Mouse (Mus musculus): ENCODE measurements around the gene Glo1. TPM values are rescaled to one million over a fixed set of nuclear protein-coding genes. Genes with fewer than 3 reads are reported as not detected.
A peak's percentile ranks its signal among the peaks of the same experiment; 100 is the strongest.

Glo1 gene
- total RNA-seq, 2 experiments from 2014 or later, result 170 to 172 TPM

DNA sequence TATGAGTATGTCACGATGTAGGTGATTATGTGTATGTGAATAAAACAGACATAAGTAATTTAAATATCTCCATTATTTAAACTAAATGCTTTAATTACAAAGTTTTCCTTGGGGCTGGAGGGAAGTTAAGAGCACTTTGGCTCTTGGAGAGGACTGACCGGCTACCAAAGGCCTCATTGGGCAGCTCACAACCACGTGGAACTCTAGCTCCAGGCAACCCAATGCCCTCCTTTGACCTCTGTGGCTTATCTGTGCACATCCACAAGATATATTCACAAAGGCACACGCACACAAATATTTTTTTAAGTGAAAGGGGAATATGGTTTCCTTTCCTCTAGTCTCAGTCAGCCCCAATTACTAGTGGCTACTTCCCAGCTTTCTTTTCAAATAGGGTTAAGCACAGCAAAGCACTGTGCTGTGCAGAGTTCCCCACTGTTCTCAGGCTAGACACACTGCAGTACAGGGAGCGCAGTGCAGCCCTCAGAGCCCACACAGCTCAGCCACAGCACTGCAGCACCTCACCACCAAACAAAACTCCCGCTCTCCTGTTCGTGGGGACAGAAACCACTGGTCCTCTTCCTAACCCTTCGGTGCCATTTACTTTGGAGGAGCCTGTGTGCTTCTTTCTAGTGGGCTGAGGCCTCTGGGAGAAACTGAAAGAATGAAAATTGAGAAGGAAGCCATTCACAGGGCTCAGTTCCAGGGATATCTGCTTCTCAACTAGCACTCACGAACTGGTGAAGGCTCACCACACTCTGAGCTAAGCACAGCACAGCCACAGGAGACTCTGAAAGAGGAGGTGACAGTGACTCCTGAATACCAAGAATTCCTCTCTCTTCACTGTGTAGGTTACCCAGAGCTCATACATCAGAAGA lies 76.5 kb downstream of the Glo1 start:
- DNase-seq (ENCODE audit: low spot score in 2 of 2), result no peak

DNA sequence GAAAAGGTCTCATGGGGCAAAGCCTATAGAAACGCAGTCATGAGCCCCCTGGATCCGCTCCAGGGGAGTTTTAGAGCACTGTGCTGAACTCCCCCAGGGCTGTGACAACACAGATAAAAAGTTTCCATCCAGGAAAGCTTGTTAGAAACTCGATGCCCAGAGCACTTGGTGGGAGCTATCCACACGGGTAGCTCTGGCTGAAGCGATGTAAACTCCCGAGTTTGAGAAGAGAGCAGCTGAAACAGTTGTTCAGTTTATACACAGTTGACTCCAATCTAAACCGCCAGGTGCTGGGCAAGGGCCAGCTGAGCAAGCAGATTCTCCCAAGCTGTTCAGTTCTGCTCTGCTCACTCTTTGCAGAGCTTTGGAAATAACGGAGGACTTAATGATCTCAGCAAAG lies 87.6 kb downstream of the Glo1 start:
- peak; percentile 68 to 77 for DNase-seq (ENCODE audit: low spot score in 2 of 2)

DNA sequence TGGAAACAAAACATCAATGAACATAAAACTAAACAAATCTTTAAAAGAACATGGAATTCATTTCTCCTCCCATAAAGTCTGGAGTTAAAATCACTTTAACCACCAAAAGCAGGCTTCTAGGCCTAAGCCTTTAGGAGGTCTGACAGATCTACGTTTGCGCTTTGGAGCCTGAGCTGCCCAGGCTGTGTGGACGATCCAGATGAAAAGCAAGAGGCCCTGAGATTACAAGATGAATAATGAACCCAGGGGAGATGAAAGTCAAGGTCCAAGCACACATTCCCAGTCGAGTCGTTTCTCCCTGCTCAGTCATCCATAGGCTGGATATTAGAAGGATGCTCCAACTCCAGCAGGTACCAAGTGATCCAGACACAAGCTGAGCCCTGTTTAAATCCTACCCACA lies 90.0 kb downstream of the Glo1 start:
- no peak for DNase-seq (ENCODE audit: low spot score in 2 of 2)

Other genes with a start within 250 kb of the Glo1 start
- gene Btbd9, start 50.4 kb downstream of the Glo1 start, total RNA-seq (2021), result 100 to 1,000 TPM; 117 TPM
- 1 to 10 TPM; 3.6 to 4.6 TPM for gene Dnah8, start 2.5 kb downstream of the Glo1 start, total RNA-seq (2021)